Mouse (Mus musculus) forebrain, postnatal 0 days (tissue): ENCODE data around the gene Slc25a28. TPM values are rescaled to one million over a fixed set of nuclear protein-coding genes. Genes with fewer than 3 reads are reported as not detected.

Source experiments
- ATAC-seq: fragments of 200-750 bp; cut with Nextera tagmentation; 2 replicates; pipeline ENCODE4 v1.8.0; 2017; ENCODE audit warnings: mild to moderate bottlenecking, moderate library complexity
- DNase-seq: peaks from one replicate; pipeline ENCODE4 v3.0.0-alpha.2; 2015
- H3K27ac ChIP-seq: fragments of 300-500 bp; sonication (generic); 2 replicates; pipeline ENCODE4 v1.5.1; 2014; ENCODE audit warnings: low read depth, mild to moderate bottlenecking, antibody characterized with exemption, low read length, moderate library complexity, mixed read lengths
- H3K27me3 ChIP-seq: fragments of 300-500 bp; sonication (generic); 2 replicates; pipeline ENCODE4 v1.6.1; 2014; ENCODE audit warnings: mild to moderate bottlenecking, low read length, mixed read lengths; ENCODE audit not compliant: insufficient read depth
- H3K36me3 ChIP-seq: fragments of 300-500 bp; sonication (generic); 2 replicates; pipeline ENCODE4 v1.6.1; 2014; ENCODE audit warnings: mild to moderate bottlenecking, moderate library complexity; ENCODE audit not compliant: insufficient read depth
- H3K4me1 ChIP-seq: fragments of 300-500 bp; sonication (generic); 2 replicates; pipeline ENCODE4 v1.6.1; 2014; ENCODE audit warnings: antibody characterized with exemption; ENCODE audit not compliant: insufficient read depth
- H3K4me2 ChIP-seq: fragments of 300-500 bp; sonication (generic); 2 replicates; pipeline ENCODE4 v1.6.1; 2014; ENCODE audit warnings: low read depth, mild to moderate bottlenecking, moderate library complexity
- H3K4me3 ChIP-seq: fragments of 300-500 bp; sonication (generic); 2 replicates; pipeline ENCODE4 v1.5.1; 2014; ENCODE audit warnings: low read depth, low read length, mixed read lengths
- H3K9ac ChIP-seq: fragments of 300-500 bp; sonication (generic); 2 replicates; pipeline ENCODE4 v1.6.1; 2014; ENCODE audit warnings: mild to moderate bottlenecking
- H3K9me3 ChIP-seq: fragments of 300-500 bp; sonication (generic); 2 replicates; pipeline ENCODE4 v1.6.1; 2016; ENCODE audit warnings: low read length
- CTCF ChIP-seq: sonication (generic); IDR thresholded peaks from 2 replicates; pipeline ENCODE4 v1.5.1; 2016; ENCODE audit warnings: antibody characterized with exemption, control low read depth, low read depth
- WGBS: fragments of 180-500 bp; shearing (Covaris S2); extraction: QIAGEN DNeasy Blood & Tissue Kit; methylation state at CpG from one replicate; pipeline ENCODE4 v1.1.7; 2014; 5-methylcytosine and 5-hydroxymethylcytosine counted together
- polyA plus RNA-seq: library from polyadenylated mRNA; unstranded; fragments of >200 nt; fragmentation: Nextera tagmentation; extraction: Ambion mirVana; gene quantifications from 2 replicates; pipeline ENCODE4 v1.2.1, GENCODE M21; 2015
- total RNA-seq: library from RNA; depleted of rRNA; stranded (reverse); fragments of >200 nt; gene quantifications from 2 replicates; pipeline ENCODE4 v1.2.3, GENCODE M21; 2014

Slc25a28 gene
- total and polyA plus RNA-seq, 2 experiments from 2014 or later, result 15.6 to 67.2 TPM

DNA sequence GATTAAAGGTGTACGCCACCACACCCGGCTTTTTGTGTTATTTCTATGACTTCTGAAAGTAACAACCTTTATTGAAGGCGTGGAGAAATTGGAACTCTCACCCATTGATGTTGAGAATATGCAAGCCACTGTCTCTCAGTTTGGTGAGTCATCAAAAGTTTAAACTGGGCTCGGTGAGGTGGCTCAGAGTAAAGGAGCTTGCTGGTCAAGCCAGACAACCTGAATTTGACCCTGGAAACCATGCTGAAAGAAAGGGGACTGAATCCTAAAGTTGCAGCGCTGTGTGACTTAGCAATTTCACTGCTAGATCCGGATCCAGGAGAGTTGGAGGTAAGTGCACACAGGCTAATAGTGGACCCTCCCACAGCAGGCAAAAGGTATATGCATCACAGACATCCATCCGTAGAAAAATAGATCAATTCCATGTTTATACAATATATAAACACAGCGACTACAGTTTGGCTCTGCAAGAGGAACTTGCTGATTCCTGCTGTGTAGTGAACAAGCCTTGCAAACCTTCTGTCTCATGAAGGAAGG is 3.9 kb upstream of the Slc25a28 start:
- Histone ChIP-seq H3K4me1 (peaks cover 10% of the 10 kb centered on the region), H3K9me3 (no peaks in the 10 kb centered on the region), H3K4me3 (no peak overlapping the region), H3K36me3 (no peaks in the 10 kb centered on the region), H3K27ac (no peak overlapping the region), H3K4me2 (no peak overlapping the region), H3K9ac (no peak overlapping the region), H3K27me3 (no peaks in the 10 kb centered on the region)
- ATAC-seq (no peak), DNase-seq (no peak)
- no peak for TF ChIP-seq CTCF
- WGBS, result 81% methylated on average over 8 of the region's 8 CpGs

DNA sequence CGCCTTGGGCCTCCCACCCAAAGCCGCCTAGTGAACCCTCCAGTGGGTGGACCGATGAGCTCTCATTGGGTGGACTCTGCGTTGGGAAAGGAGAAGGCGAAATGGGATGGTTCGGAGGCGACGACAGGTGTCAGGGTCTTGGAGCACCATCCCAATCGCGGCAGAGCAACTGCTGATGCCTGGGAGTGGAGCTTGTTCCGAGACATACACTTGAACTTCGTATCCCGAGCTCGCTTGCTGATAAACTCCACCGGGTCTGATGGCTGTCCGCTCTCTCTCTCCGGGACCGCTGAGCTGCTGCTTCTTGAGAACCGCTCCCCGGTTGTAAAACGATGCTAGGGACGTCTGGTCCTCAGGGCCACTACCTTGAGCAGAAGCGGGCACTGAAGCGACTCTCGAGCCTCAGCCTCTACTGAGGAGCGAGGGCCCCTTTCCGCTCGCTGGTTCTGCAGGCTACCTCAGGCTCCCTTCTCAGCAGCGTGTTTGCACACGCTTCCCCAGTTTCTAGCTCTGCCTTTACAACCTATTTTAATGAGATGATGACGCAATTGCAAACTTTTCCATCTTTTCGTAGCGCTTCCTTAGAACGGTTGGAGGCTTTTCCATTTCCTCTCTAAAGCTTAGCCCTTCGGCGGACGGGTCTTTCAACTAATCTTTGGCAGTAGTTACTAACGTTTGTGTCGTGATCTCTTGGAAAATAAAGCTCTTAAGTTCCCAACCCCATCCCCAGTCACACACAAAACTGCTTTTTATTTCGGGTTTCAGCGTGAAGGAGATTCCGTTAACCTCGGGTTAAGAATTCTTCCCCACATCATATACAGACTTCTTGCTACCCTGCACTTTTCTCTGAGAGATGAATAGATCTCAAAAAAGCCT is 1.1 kb upstream of the Slc25a28 start:
- Histone ChIP-seq H3K36me3 (no peaks in the 10 kb centered on the region), H3K4me1 (peaks cover 17% of the 10 kb centered on the region), H3K4me2 (peak overlapping the region; percentile 89), H3K4me3 (peak overlapping the region; percentile 98), H3K9ac (peak overlapping the region; percentile 67), H3K27ac (peak overlapping the region; percentile 96), H3K9me3 (no peaks in the 10 kb centered on the region), H3K27me3 (no peaks in the 10 kb centered on the region)
- TF ChIP-seq CTCF, result no peak
- DNase-seq, result peak; percentile 70
- ATAC-seq, result no peak
- 1% methylated on average over 43 of the region's 43 CpGs for WGBS

DNA sequence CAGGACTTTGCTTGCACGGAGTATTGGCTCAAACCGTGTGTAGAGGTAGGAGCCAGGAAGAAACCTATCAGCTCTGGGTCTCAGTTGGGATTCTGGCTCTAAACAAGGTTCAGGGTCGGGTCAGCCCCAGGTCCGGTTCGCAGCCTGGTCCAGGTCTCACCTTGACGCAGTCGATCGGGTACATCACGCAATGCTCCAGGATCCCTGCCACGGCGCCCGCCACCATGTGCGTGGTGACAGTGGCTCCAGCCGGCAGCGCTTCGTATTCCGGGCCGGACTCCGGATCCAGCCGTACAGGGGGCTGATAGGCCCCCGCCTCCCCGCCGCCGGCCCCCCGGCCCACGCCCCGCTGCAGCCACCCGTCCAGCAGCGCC is 378 bp downstream of the Slc25a28 start:
- no peaks in the 10 kb centered on the region for H3K9me3 ChIP-seq
- no peak for ATAC-seq
- H3K9ac ChIP-seq, result peak overlapping the region; percentile 89
- WGBS, result 1% methylated on average over 24 of the region's 29 CpGs
- H3K4me1 ChIP-seq, result peaks cover 17% of the 10 kb centered on the region
- H3K4me2 ChIP-seq, result peak overlapping the region; percentile 77
- H3K4me3 ChIP-seq, result peak overlapping the region; percentile 98
- peak overlapping the region; percentile 81 for H3K27ac ChIP-seq
- H3K27me3 ChIP-seq, result no peaks in the 10 kb centered on the region
- no peak for TF ChIP-seq CTCF
- DNase-seq, result no peak
- no peaks in the 10 kb centered on the region for H3K36me3 ChIP-seq

DNA sequence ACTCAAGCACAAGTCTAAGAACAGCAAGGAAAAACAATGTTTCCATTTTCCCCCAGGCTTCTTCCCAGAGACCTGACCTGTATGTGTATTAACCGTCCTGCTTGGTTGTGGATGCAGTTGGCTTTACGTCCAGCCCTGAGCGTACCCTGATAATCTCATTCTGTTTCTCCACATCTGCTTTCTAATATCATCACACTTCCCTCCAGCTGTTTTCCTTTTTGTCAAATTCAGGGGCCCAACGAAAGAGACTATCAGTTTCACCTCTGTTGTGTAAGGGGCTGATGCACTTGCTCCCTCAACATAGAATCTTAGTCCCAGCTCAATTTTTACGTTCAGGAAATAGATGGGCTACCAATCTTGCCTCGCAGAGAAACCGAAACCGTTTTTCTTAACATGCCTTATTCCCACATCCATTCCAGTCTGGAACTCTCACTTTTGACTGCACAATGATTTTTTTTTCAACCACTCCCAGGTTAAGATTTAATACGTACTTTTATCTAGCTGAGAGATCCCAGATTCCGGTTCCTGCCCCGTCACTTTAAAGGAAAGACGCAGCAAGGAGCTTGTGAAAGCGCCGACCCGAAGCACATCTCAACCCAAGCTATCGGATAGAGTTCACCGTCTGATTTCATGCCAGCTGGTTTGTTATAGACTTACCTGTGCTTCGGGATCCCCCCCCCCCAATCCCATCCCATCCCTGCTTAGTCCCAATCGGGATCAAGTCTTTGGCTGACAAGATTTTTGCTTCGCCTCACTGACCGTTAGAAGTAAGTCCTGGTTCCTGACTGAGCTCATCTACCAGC is 967 bp downstream of the Slc25a28 start:
- 8% methylated on average over 21 of the region's 21 CpGs for WGBS
- no peak for TF ChIP-seq CTCF
- peak overlapping the region; percentile 81; the same call in 1 of the 2 replicates for H3K27ac ChIP-seq

DNA sequence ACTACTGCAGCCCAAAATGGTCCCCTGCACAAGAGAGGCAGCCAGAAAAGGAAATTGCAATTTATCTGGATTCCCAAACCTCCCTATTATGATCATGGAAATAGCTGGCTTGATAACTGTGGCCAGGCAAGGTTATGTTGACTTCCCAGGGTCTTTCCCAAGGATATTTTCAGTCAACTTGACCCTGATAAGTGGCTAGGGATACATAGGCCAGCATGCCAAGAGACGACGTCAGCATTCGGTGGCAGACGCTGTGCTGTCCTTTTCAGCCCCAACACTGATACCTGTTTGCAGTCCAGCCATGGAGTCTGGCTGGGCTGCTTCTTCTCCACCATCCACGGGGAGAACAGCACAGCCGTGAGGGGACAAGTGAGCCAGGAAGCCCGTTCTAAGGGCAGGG is 3.6 kb downstream of the Slc25a28 start:
- H3K27me3 ChIP-seq, result no peaks in the 10 kb centered on the region
- H3K4me3 ChIP-seq, result no peak overlapping the region
- TF ChIP-seq CTCF, result no peak
- no peaks in the 10 kb centered on the region for H3K9me3 ChIP-seq
- H3K4me1 ChIP-seq, result peaks cover 12% of the 10 kb centered on the region
- DNase-seq (no peak), ATAC-seq (no peak)
- H3K36me3 ChIP-seq, result peaks cover 6% of the 10 kb centered on the region; the same call in 1 of the 2 replicates
- WGBS, result 84% methylated on average over 7 of the region's 7 CpGs
- no peak overlapping the region for H3K4me2 ChIP-seq
- no peak overlapping the region for H3K9ac ChIP-seq
- no peak overlapping the region for H3K27ac ChIP-seq

More for the DNA sequence above, 967 bp downstream of the Slc25a28 start:
- Histone ChIP-seq H3K4me2 (peak overlapping the region; percentile 77), H3K9ac (peak overlapping the region; percentile 89), H3K4me1 (peaks cover 17% of the 10 kb centered on the region), H3K4me3 (peak overlapping the region; percentile 98), H3K36me3 (no peaks in the 10 kb centered on the region), H3K9me3 (no peaks in the 10 kb centered on the region), H3K27me3 (no peaks in the 10 kb centered on the region)
- ATAC-seq (no peak), DNase-seq (peak; percentile 39)

DNA sequence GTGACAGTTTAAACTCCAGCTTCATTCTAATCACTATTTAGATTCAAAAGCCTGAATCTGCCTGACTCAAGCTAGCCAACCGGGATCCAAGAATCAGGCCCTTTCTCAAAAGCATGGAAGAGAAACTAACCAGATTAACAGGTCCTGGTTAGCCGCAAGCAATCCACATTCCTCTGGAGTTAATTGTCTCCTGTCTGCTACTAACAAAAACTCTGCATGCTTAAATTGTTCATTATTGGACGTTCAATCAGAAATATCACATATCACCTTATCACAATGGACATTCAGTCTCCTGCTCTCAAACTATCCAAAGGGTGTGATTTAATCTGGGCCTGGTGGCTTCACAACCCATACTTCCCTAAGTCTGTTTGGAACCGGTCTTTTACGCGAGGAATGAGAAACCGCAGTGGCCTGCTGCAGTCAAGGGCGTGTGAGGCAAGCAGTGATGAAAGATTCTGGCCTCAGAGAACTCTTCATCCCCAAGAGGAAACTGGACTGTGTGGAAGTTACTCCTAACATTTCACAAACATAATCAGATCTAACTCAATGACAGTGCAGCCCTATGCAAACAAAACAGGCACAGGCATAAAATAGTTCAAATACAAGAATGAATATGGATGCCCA is 5.4 kb downstream of the Slc25a28 start:
- Histone ChIP-seq H3K9me3 (no peaks in the 10 kb centered on the region), H3K27ac (no peak overlapping the region), H3K27me3 (no peaks in the 10 kb centered on the region), H3K9ac (no peak overlapping the region), H3K36me3 (peaks cover 12% of the 10 kb centered on the region), H3K4me2 (no peak overlapping the region), H3K4me1 (peaks cover 12% of the 10 kb centered on the region; the same call in 1 of the 2 replicates), H3K4me3 (no peak overlapping the region)
- DNase-seq, result no peak
- no peak for ATAC-seq
- TF ChIP-seq CTCF, result no peak
- WGBS, result 55% methylated on average over 8 of the region's 8 CpGs
